Mouse (Mus musculus) activated CD4-positive, CD25-positive, alpha-beta regulatory T cell, adult 4 months (primary cell): ENCODE results near the gene Get4. TPM values are rescaled to one million over a fixed set of nuclear protein-coding genes. Genes with fewer than 3 reads are reported as not detected.

Experiments used
- polyA plus RNA-seq, 2 experiments: library from polyadenylated mRNA; unstranded; fragments of 100-300 nt; shearing (Covaris generic); gene quantifications; one replicate each; pipeline ENCODE4 v1.2.1; 2017

Gene Get4
- polyA plus RNA-seq, 2 experiments from 2014 or later = 14.9 to 18.2 TPM

Other genes with a start within 250 kb of the Get4 start
- gene Prkar1b, start 102.3 kb upstream of the Get4 start, polyA plus RNA-seq = 1 to 10 TPM; 2.6 to 5.4 TPM
- gene Dnaaf5, start 102.1 kb upstream of the Get4 start, polyA plus RNA-seq = 10 to 100 TPM in 1 of 2 experiments, 1 to 10 TPM in 1; 9.3 to 14.7 TPM
- 10 to 100 TPM; 29.3 to 33.5 TPM for gene Sun1, start 51.7 kb upstream of the Get4 start, polyA plus RNA-seq
- gene Adap1, start 73.3 kb downstream of the Get4 start, polyA plus RNA-seq = 1 to 10 TPM; 3.5 to 5.7 TPM
- 10 to 100 TPM; 62.8 to 67.6 TPM for gene Cox19, start 99.1 kb downstream of the Get4 start, polyA plus RNA-seq
- gene Cyp2w1, start 100.3 kb downstream of the Get4 start, polyA plus RNA-seq = not detected
- gene Gpr146, start 125.4 kb downstream of the Get4 start, polyA plus RNA-seq = 1 to 10 TPM; 8.1 to 8.8 TPM
- not detected for gene C130050O18Rik, start 153.0 kb downstream of the Get4 start, polyA plus RNA-seq
- gene Gper1, start 170.8 kb downstream of the Get4 start, polyA plus RNA-seq = not detected
- gene 3110082I17Rik, start 208.2 kb downstream of the Get4 start, polyA plus RNA-seq = 1 to 10 TPM; 7.1 to 7.5 TPM
- 1 to 10 TPM; 6.2 to 6.9 TPM for gene Zfand2a, start 232.2 kb downstream of the Get4 start, polyA plus RNA-seq